Mouse (Mus musculus) limb, embryonic 13.5 days (tissue): Measurements from ENCODE around the gene Tgm2. TPM values are rescaled to one million over a fixed set of nuclear protein-coding genes. Genes with fewer than 3 reads are reported as not detected.

Experiments
- ATAC-seq: fragments of 200-750 bp; cut with Nextera tagmentation; 2 replicates; pipeline ENCODE4 v1.8.0; 2017; ENCODE audit warnings: low read depth, moderate number of reproducible peaks, moderate TSS enrichment; ENCODE audit not compliant: low FRiP score
- H3K27ac ChIP-seq: fragments of 300-500 bp; sonication (generic); 2 replicates; pipeline ENCODE4 v1.5.1; 2015; ENCODE audit warnings: inconsistent platforms, mild to moderate bottlenecking, moderate library complexity
- H3K27me3 ChIP-seq: fragments of 300-500 bp; sonication (generic); 2 replicates; pipeline ENCODE4 v1.6.1; 2015; ENCODE audit warnings: mild to moderate bottlenecking, inconsistent platforms
- H3K36me3 ChIP-seq: fragments of 300-500 bp; sonication (generic); 2 replicates; pipeline ENCODE4 v1.6.1; 2015; ENCODE audit warnings: inconsistent platforms, mild to moderate bottlenecking, moderate library complexity
- H3K4me1 ChIP-seq: fragments of 300-500 bp; sonication (generic); 2 replicates; pipeline ENCODE4 v1.6.1; 2015; ENCODE audit warnings: inconsistent platforms
- H3K4me2 ChIP-seq: fragments of 300-500 bp; sonication (generic); replicated peaks from 2 replicates; pipeline ENCODE4 v1.6.1; 2015; ENCODE audit warnings: inconsistent platforms, mild to moderate bottlenecking, moderate library complexity
- H3K4me3 ChIP-seq: fragments of 300-500 bp; sonication (generic); 2 replicates; pipeline ENCODE4 v1.5.1; 2015; ENCODE audit warnings: moderate library complexity, mild to moderate bottlenecking, inconsistent platforms
- H3K9ac ChIP-seq: fragments of 300-500 bp; sonication (generic); 2 replicates; pipeline ENCODE4 v1.6.1; 2015; ENCODE audit warnings: mild to moderate bottlenecking, inconsistent platforms
- H3K9me3 ChIP-seq: fragments of 300-500 bp; sonication (generic); 2 replicates; pipeline ENCODE4 v1.6.1; 2016; ENCODE audit warnings: inconsistent platforms
- WGBS: fragments of 180-500 bp; shearing (Covaris S2); methylation state at CpG from one replicate; pipeline ENCODE4 v1.1.7; 2015; 5-methylcytosine and 5-hydroxymethylcytosine counted together
- polyA plus RNA-seq: library from polyadenylated mRNA; unstranded; fragments of >200 nt; fragmentation: Nextera tagmentation; extraction: Ambion mirVana; gene quantifications from 2 replicates; pipeline ENCODE4 v1.2.1, GENCODE M21; 2015

Gene Tgm2
- polyA plus RNA-seq, 1 experiment from 2014 or later, result 7.5 TPM

DNA sequence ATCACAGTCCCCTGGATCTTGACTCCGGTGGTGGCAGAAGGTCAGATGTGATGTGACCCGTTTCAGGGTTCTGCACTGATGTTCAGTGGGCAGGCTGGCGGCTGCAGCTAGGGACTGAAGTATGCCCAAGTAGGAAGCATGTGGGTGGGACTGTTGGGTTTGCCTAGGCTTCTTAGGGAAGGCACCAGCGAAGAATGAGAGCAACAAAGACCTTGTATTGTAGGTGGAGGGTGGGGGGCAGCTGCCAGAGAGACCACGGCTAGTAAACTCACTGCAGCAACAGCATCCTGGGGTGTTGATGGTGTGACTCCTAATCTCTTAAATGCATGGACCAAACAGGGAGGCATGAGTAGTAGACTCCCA is 74.6 kb downstream of the Tgm2 start:
- Histone ChIP-seq H3K27ac (no peak overlapping the region), H3K4me3 (no peak overlapping the region), H3K27me3 (no peaks in the 10 kb centered on the region), H3K9me3 (no peaks in the 10 kb centered on the region), H3K36me3 (peaks cover 86% of the 10 kb centered on the region), H3K9ac (no peak overlapping the region), H3K4me2 (no peak overlapping the region), H3K4me1 (no peaks in the 10 kb centered on the region)
- 91% methylated on average over 5 of the region's 5 CpGs for WGBS
- ATAC-seq, result no peak

DNA sequence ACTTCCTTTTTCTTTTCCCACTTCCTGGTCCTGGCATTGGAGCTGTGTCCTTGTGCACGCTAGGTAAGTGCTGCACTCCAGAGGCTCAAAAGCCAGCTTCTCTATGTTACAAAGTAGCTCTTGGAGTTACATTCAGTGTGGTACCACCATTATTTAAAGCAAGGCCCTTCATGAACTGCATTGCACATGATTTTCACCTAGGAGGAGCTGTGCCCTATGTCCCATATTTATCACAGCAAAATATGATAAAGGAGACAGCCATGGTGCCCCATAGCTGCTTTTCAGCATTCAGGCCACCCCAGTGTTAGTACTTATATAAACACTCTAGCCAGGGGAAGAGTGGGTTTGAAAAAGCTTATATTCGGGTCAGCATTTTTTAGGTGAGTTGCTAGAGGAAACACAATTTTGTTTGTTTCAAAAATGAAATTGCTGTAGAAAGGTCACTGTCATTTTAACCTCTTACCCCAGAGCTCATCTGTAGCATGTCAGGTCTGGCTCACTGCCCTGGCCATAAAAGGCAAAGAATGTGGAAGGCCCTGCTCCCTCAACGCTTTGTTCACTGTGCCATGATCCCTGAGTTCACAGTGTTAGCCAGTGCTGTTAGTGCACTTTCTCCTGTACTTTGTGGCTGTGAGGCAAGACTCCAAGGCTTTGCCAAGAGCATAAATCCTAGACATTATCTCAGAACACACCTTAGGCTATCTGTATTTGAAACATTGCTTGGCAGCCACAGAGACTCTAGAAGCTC is 75.2 kb downstream of the Tgm2 start:
- peaks cover 86% of the 10 kb centered on the region for H3K36me3 ChIP-seq
- WGBS, result 83% methylated on average over 3 of the region's 3 CpGs
- no peak for ATAC-seq

GRCm38 (mm10) chr2:158068444-158068971 is 77.7 kb downstream of the Tgm2 start:
- no peak overlapping the region for H3K4me2 ChIP-seq
- ATAC-seq, result no peak
- H3K4me1 ChIP-seq, result peaks cover 4% of the 10 kb centered on the region
- H3K27ac ChIP-seq, result no peak overlapping the region
- no peaks in the 10 kb centered on the region for H3K9me3 ChIP-seq
- no peak overlapping the region for H3K4me3 ChIP-seq
- H3K9ac ChIP-seq, result no peak overlapping the region
- no peaks in the 10 kb centered on the region for H3K27me3 ChIP-seq
- H3K36me3 ChIP-seq, result peaks cover 68% of the 10 kb centered on the region

More for the DNA sequence above, 75.2 kb downstream of the Tgm2 start:
- Histone ChIP-seq H3K4me1 (no peaks in the 10 kb centered on the region; the same call in 1 of the 2 replicates), H3K9ac (no peak overlapping the region), H3K27ac (no peak overlapping the region), H3K4me3 (no peak overlapping the region), H3K9me3 (no peaks in the 10 kb centered on the region), H3K27me3 (no peaks in the 10 kb centered on the region), H3K4me2 (no peak overlapping the region)

GRCm38 (mm10) chr2:158067260-158067824 is 78.9 kb downstream of the Tgm2 start:
- 96% methylated on average over 5 of the region's 5 CpGs for WGBS
- no peaks in the 10 kb centered on the region for H3K27me3 ChIP-seq
- peaks cover 59% of the 10 kb centered on the region for H3K36me3 ChIP-seq
- H3K4me1 ChIP-seq, result peaks cover 4% of the 10 kb centered on the region
- no peaks in the 10 kb centered on the region for H3K9me3 ChIP-seq
- no peak for ATAC-seq
- H3K27ac ChIP-seq, result no peak overlapping the region
- H3K9ac ChIP-seq, result no peak overlapping the region
- no peak overlapping the region for H3K4me3 ChIP-seq
- no peak overlapping the region for H3K4me2 ChIP-seq

GRCm38 (mm10) chr2:158066456-158066855 is 79.8 kb downstream of the Tgm2 start:
- H3K4me3 ChIP-seq, result no peak overlapping the region
- no peak overlapping the region; the same call in 1 of the 2 replicates for H3K27ac ChIP-seq
- no peak overlapping the region for H3K9ac ChIP-seq
- ATAC-seq, result no peak
- no peaks in the 10 kb centered on the region for H3K9me3 ChIP-seq
- H3K4me2 ChIP-seq, result no peak overlapping the region
- H3K36me3 ChIP-seq, result peaks cover 59% of the 10 kb centered on the region
- peaks cover 4% of the 10 kb centered on the region for H3K4me1 ChIP-seq
- H3K27me3 ChIP-seq, result no peaks in the 10 kb centered on the region

Other genes starting within 250 kb of the Tgm2 start
- gene Vstm2l, start 231.8 kb downstream of the Tgm2 start, polyA plus RNA-seq, result 0.23 TPM in 1 of 2 replicates, not detected in the other
- gene Tti1, start 118.0 kb downstream of the Tgm2 start, polyA plus RNA-seq, result 23.8 and 25.8 TPM in 2 replicates
- 46.7 and 51.3 TPM in 2 replicates for gene Rprd1b, start 117.9 kb downstream of the Tgm2 start, polyA plus RNA-seq
- gene D630003M21Rik, start 82.8 kb upstream of the Tgm2 start, polyA plus RNA-seq, result 16.4 and 17.4 TPM in 2 replicates
- not detected in 2 replicates for gene Bpi, start 111.7 kb upstream of the Tgm2 start, polyA plus RNA-seq
- gene Lbp, start 160.1 kb upstream of the Tgm2 start, polyA plus RNA-seq, result 3.9 and 4.7 TPM in 2 replicates
- 8.7 and 9.9 TPM in 2 replicates for gene Snhg11, start 229.2 kb upstream of the Tgm2 start, polyA plus RNA-seq